31 mouse cellular contexts compared by ENCODE assay signal in genomic region chr2:149848778-149849177, GRCm38 (mm10). TPM values are rescaled to one million over a fixed set of nuclear protein-coding genes. Genes with fewer than 3 reads are reported as not detected.
"Had no signal": no experiment of that assay in that cellular context is flagged by ENCODE, and none has a peak within 500 bp of the region (broad histone marks: within the 10 kb centered on the region; RNA-seq: fewer than 3 reads in every experiment).

No protein-coding gene starts in this region.

- H3K4me1 ChIP-seq: heart, embryonic 13.5 days; heart, embryonic 15.5 days; intestine, embryonic 15.5 days; limb, embryonic 10.5 days; limb, embryonic 12.5 days; liver, embryonic 13.5 days had no signal

- DNase-seq: gastrocnemius, adult 2 months; gastrocnemius, postnatal 10 days; gastrocnemius, postnatal 25 days; heart, adult 2 months; heart, postnatal 4 days; kidney, adult 18-20 months; kidney, adult 8-10 months; kidney, postnatal 10 days; kidney, postnatal 25 days; kidney, postnatal 4 days; liver; liver, embryonic 13.5 days had no signal

- H3K27ac ChIP-seq: gastrocnemius, adult 2 months; heart, adult 2 months; heart, embryonic 13.5 days; heart, embryonic 15.5 days; intestine, embryonic 15.5 days; layer of hippocampus, adult 2 months; left cerebral cortex, adult 2 months; limb, embryonic 10.5 days; limb, embryonic 12.5 days; liver, embryonic 13.5 days had no signal

- H3K9me3 ChIP-seq: heart, embryonic 13.5 days; heart, embryonic 15.5 days; intestine, embryonic 15.5 days; limb, embryonic 10.5 days; limb, embryonic 12.5 days; liver, embryonic 13.5 days had no signal

- ATAC-seq: forebrain, embryonic 16.5 days; inflammation-experienced regulatory T-cells, adult 6 months; intestine, embryonic 15.5 days; intestine, postnatal 0 days had no signal

- H3K4me2 ChIP-seq: heart, embryonic 11.5 days; heart, embryonic 13.5 days; heart, embryonic 15.5 days; intestine, embryonic 15.5 days; limb, embryonic 12.5 days; liver, embryonic 11.5 days; liver, embryonic 13.5 days had no signal

- H3K4me3 ChIP-seq: gastrocnemius, adult 2 months; heart, adult 2 months; heart, embryonic 13.5 days; heart, embryonic 15.5 days; intestine, embryonic 15.5 days; layer of hippocampus, adult 2 months; left cerebral cortex, adult 2 months; limb, embryonic 10.5 days; limb, embryonic 12.5 days; liver, embryonic 13.5 days had no signal

- H3K9ac ChIP-seq: heart, embryonic 13.5 days; heart, embryonic 15.5 days; intestine, embryonic 15.5 days; limb, embryonic 12.5 days; liver, embryonic 13.5 days had no signal

- H3K36me3 ChIP-seq: heart, embryonic 13.5 days; heart, embryonic 15.5 days; intestine, embryonic 15.5 days; limb, embryonic 10.5 days; limb, embryonic 12.5 days; liver, embryonic 13.5 days had no signal

- H3K27me3 ChIP-seq: heart, embryonic 13.5 days; heart, embryonic 15.5 days; intestine, embryonic 15.5 days; limb, embryonic 12.5 days; liver, embryonic 13.5 days had no signal

RNA-seq across cellular contexts. Expression of gene C530025M09Rik, which starts 17.8 kb away (rescaled TPM):
- total RNA-seq: gastrocnemius, adult 2 months; gastrocnemius, postnatal 10 days; gastrocnemius, postnatal 25 days; gastrocnemius, postnatal 4 days; granulocyte monocyte progenitor cell, adult 5-6 weeks; heart, adult 2 months; heart, postnatal 25 days; heart, postnatal 4 days had no signal
- polyA plus RNA-seq: heart, adult 2 months; heart, embryonic 11.5 days; heart, embryonic 15.5 days; heart, postnatal 0 days; inflammation-experienced regulatory T-cells, adult 6 months; intestine, embryonic 15.5 days; kidney, embryonic 14.5 days; kidney, embryonic 16.5 days; limb, embryonic 10.5 days; limb, embryonic 14.5 days; liver, embryonic 11.5 days; liver, embryonic 13.5 days had no signal

RNA-seq across cellular contexts. Expression of gene Syndig1, which starts 19.8 kb away (rescaled TPM):
- total RNA-seq: gastrocnemius, adult 2 months; gastrocnemius, postnatal 25 days; granulocyte monocyte progenitor cell, adult 5-6 weeks; heart, postnatal 25 days had no signal
